Mouse (Mus musculus) myocyte (in vitro differentiated cells): ENCODE measurements at regions not wholly inside any gene's neighbourhood (a gene's known extent, or its start where the extent isn't known, plus 50 kb on each side); places are given as distances from the start of the nearest gene placed in this dataset.

Experiments used
- H3K27me3 ChIP-seq: one replicate; pipeline ENCODE4 v1.6.1; 2011; ENCODE audit not compliant: control insufficient read depth, insufficient read depth, insufficient read length
- H3K36me3 ChIP-seq: one replicate; pipeline ENCODE4 v1.6.1; 2011; ENCODE audit not compliant: control insufficient read depth, insufficient read depth
- H3K4me2 ChIP-seq: one replicate; pipeline ENCODE4 v1.6.1; 2011; ENCODE audit warnings: low read depth, control low read depth
- H3K4me3 ChIP-seq: one replicate; pipeline ENCODE4 v1.5.1; 2011; ENCODE audit warnings: mild to moderate bottlenecking, control low read depth, moderate library complexity
- H3K79me2 ChIP-seq: one replicate; pipeline ENCODE4 v1.6.1; 2011; ENCODE audit not compliant: control insufficient read depth, insufficient read depth
- H3ac ChIP-seq: one replicate; pipeline ENCODE4 v1.6.1; 2011; ENCODE audit not compliant: control insufficient read depth, insufficient read length
- CEBPB ChIP-seq: IDR thresholded peaks from 2 replicates; pipeline ENCODE4 v1.6.1; 2011; ENCODE audit warnings: mild to moderate bottlenecking, moderate library complexity; ENCODE audit not compliant: poor library complexity, insufficient read depth, severe bottlenecking
- E2F4 ChIP-seq: IDR thresholded peaks from one replicate; pipeline ENCODE4 v1.6.1; 2011; ENCODE audit warnings: mild to moderate bottlenecking, control low read depth, moderate library complexity; ENCODE audit not compliant: insufficient read depth
- MAX ChIP-seq: IDR thresholded peaks from one replicate; pipeline ENCODE4 v1.6.1; 2011; ENCODE audit warnings: low read depth, mild to moderate bottlenecking, control low read depth
- MYOD1 ChIP-seq, 3 experiments: IDR thresholded peaks; one replicate each; pipeline ENCODE4 v1.6.1; 2011; ENCODE audit warnings: control low read depth in 2 of 3, low read depth in 2 of 3, mild to moderate bottlenecking in 2 of 3, moderate library complexity in 1 of 3; ENCODE audit not compliant: insufficient read length in 2 of 3, control insufficient read depth in 1 of 3
- MYOG ChIP-seq, 3 experiments: IDR thresholded peaks; one replicate each; pipeline ENCODE4 v1.6.1; 2011; ENCODE audit warnings: control low read depth in 2 of 3, low read depth in 2 of 3, mild to moderate bottlenecking in 2 of 3; ENCODE audit not compliant: insufficient read length in 2 of 3, control insufficient read depth in 1 of 3, insufficient read depth in 1 of 3
- POLR2A ChIP-seq: IDR thresholded peaks from one replicate; pipeline ENCODE4 v1.6.1; 2011; ENCODE audit warnings: low read depth, mild to moderate bottlenecking, control low read depth, moderate library complexity; ENCODE audit not compliant: insufficient read length
- POLR2AphosphoS2 ChIP-seq: IDR thresholded peaks from one replicate; pipeline ENCODE4 v1.6.1; 2011; ENCODE audit warnings: low read depth, control low read depth; ENCODE audit not compliant: insufficient read length
- REST ChIP-seq: IDR thresholded peaks from one replicate; pipeline ENCODE4 v1.6.1; 2011; ENCODE audit warnings: mild to moderate bottlenecking, control low read depth, moderate library complexity; ENCODE audit not compliant: insufficient read depth, insufficient read length
- SRF ChIP-seq: IDR thresholded peaks from one replicate; pipeline ENCODE4 v1.6.1; 2011; ENCODE audit warnings: low read depth; ENCODE audit not compliant: control insufficient read depth, insufficient read length
- TCF12 ChIP-seq: IDR thresholded peaks from one replicate; pipeline ENCODE4 v1.6.1; 2011; ENCODE audit warnings: mild to moderate bottlenecking, control low read depth; ENCODE audit not compliant: poor library complexity, insufficient read depth, severe bottlenecking
- TCF3 ChIP-seq: IDR thresholded peaks from one replicate; pipeline ENCODE4 v1.6.1; 2011; ENCODE audit warnings: low read depth, control low read depth; ENCODE audit not compliant: insufficient read length
- USF1 ChIP-seq: IDR thresholded peaks from one replicate; pipeline ENCODE4 v1.6.1; 2011; ENCODE audit warnings: low read depth, mild to moderate bottlenecking, control low read depth, moderate library complexity

DNA sequence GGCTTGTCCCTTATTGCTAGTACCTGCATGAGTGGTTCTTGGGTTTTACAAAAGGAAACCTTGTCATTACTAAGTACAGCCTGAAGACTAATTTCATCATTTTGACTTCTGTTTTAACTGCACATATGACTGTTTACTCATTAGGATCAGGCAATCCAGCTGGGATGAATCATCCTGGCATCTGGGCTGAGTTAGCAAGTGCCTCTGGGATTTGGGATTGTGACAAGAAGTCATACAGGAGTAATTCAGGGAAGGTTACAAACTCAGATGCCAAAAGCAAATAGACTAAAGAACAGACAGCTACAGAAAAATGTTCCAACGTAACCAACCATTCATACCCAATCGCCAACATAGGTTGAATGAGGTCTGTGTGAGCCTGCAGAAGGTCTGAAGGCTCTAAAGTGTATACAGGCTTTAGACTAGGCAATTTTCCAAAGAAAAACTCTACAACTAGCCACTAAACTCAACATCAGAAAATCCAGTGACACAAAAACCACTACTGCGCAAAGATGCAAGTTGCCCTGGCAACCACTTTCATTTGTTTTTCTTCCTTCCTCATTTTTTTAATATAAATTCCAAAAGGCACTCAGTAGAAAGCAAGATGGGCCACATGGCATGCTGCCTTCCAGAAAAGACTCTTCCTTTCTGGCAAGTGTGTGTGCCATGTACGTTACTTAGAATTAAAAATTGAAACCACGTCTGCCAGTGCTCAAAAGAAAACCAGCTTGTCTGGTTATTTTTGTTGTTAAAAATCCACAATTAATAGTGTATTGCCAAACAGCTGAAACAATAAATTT is 433.4 kb downstream of the 9430069I07Rik start:
- no peak overlapping the region for H3K4me3 ChIP-seq
- no peaks in the 10 kb centered on the region for H3K79me2 ChIP-seq
- peak overlapping the region; percentile 73 for H3K4me2 ChIP-seq
- no peak overlapping the region for H3ac ChIP-seq
- H3K27me3 ChIP-seq, result no peaks in the 10 kb centered on the region
- no peaks in the 10 kb centered on the region for H3K36me3 ChIP-seq
- TF ChIP-seq MYOG (IDR thresholded peaks at IDR 0.05; ENCODE audit: control insufficient read depth in 1 of 3, insufficient read depth in 1 of 3, insufficient read length in 2 of 3, low read depth in 2 of 3), result no peak
- no peak for TF ChIP-seq TCF3
- peak; percentile 14 for TF ChIP-seq USF1
- TF ChIP-seq TCF12, result peak; percentile 76
- TF ChIP-seq MAX, result no peak
- TF ChIP-seq POLR2A, result no peak
- no peak for TF ChIP-seq MYOD1 (IDR thresholded peaks at IDR 0.05; ENCODE audit: control insufficient read depth in 1 of 3, insufficient read length in 2 of 3, low read depth in 2 of 3)
- no peak for TF ChIP-seq REST
- no peak for TF ChIP-seq SRF
- TF ChIP-seq CEBPB, result peak; percentile 77
- no peak for TF ChIP-seq POLR2AphosphoS2
- TF ChIP-seq E2F4, result no peak

DNA sequence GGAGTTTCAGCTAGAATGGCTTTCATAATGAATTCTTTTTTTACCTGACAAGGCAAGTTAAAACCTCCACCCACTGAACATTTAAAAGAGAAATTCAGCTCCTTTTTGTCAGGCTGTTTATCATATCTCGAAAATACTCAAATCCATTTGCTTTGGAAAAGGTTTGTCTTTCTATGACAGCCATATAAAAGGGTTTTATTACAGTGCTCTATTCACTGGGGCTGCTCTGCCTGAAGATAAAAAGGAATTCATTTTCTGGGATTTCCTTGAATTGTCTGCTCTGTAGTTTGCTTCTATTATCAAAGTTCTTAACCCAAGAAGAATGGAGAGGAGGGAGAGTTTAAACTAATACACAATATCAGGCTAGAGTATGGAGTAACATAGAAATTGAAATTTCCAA is 442.8 kb downstream of the 9430069I07Rik start:
- no peak overlapping the region for H3K4me3 ChIP-seq
- no peaks in the 10 kb centered on the region for H3K27me3 ChIP-seq
- no peak for TF ChIP-seq CEBPB
- no peak for TF ChIP-seq MYOG (IDR thresholded peaks at IDR 0.05; ENCODE audit: control insufficient read depth in 1 of 3, insufficient read depth in 1 of 3, insufficient read length in 2 of 3, low read depth in 2 of 3)
- no peak for TF ChIP-seq MAX
- no peak for TF ChIP-seq POLR2A
- no peak for TF ChIP-seq MYOD1 (IDR thresholded peaks at IDR 0.05; ENCODE audit: control insufficient read depth in 1 of 3, insufficient read length in 2 of 3, low read depth in 2 of 3)
- no peak for TF ChIP-seq POLR2AphosphoS2
- no peak for TF ChIP-seq E2F4
- TF ChIP-seq REST, result no peak
- TF ChIP-seq USF1, result no peak
- TF ChIP-seq TCF12, result no peak
- TF ChIP-seq SRF, result no peak
- no peak for TF ChIP-seq TCF3
- no peak overlapping the region for H3ac ChIP-seq
- H3K4me2 ChIP-seq, result no peak overlapping the region
- H3K79me2 ChIP-seq, result no peaks in the 10 kb centered on the region
- H3K36me3 ChIP-seq, result no peaks in the 10 kb centered on the region

DNA sequence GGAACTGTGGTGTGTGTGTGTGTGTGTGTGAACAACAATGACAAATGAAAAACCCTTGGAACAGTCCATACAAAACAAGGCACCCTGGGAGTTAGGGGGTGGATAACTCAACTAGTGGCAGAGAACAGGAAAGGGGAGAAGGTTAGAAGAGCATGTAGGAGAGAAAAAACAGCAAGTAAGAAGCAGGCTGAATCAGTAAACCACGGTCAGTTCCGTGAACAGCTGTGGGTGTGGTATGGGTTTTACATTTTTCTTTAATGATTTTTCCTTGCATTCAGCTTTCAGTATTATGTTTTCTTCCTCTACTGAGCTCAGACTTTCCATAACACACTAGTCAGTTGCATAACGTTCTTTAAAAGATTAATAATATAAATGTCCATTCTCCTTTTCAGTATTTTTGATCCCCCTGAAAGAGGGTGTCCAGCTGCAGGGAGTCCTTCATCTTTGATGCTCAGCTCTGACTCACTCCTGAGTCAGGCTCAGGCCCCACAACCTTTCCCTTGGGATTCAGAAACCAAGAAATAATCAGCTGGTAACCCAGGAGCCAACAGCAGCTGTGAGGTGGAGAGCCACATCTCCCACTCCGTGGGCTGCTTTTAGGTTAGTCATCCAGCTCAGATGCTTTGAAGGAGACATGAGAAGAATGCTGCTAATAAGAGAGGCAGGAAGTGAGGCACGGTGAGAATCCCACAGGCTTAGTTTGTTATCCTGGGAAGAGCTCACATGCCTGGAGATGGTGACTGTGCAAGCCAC is 450.8 kb downstream of the 9430069I07Rik start:
- H3K4me2 ChIP-seq, result peak overlapping the region; percentile 61
- H3K4me3 ChIP-seq, result no peak overlapping the region
- TF ChIP-seq POLR2AphosphoS2, result no peak
- TF ChIP-seq E2F4, result no peak
- TF ChIP-seq TCF3, result peak; percentile 69
- peak; percentile 97 for TF ChIP-seq TCF12
- no peak for TF ChIP-seq POLR2A
- peak; percentile 83 for TF ChIP-seq CEBPB
- TF ChIP-seq SRF, result no peak
- TF ChIP-seq MYOD1 (IDR thresholded peaks at IDR 0.05; ENCODE audit: control insufficient read depth in 1 of 3, insufficient read length in 2 of 3, low read depth in 2 of 3), result peak; percentile 73 to 97 (median 97)
- TF ChIP-seq USF1, result peak; percentile 39
- TF ChIP-seq MYOG (IDR thresholded peaks at IDR 0.05; ENCODE audit: control insufficient read depth in 1 of 3, insufficient read depth in 1 of 3, insufficient read length in 2 of 3, low read depth in 2 of 3), result peak; percentile 82 to 97 (median 94)
- no peak for TF ChIP-seq REST
- no peaks in the 10 kb centered on the region for H3K36me3 ChIP-seq
- no peak overlapping the region for H3ac ChIP-seq
- no peaks in the 10 kb centered on the region for H3K27me3 ChIP-seq
- no peaks in the 10 kb centered on the region for H3K79me2 ChIP-seq

DNA sequence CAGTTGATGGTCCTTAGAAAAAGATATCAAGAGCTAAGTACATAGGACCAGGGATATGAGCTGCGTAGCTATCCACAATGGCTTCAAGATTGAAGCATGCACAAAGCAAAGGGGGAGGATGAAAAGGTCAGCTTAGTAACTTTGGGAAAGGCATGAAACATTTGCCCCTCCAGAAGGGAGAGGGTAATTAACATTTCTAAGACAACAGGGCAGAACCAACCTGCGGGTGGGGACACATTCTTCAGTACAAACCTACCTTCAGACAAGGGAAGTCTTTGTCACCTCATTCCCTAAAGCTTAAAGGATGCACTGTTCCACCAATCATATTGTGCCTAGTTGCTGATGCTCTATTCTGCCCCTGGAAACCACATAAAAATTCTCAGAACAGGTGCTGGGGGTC is 461.6 kb downstream of the 9430069I07Rik start:
- H3K4me3 ChIP-seq, result no peak overlapping the region
- TF ChIP-seq MYOG (IDR thresholded peaks at IDR 0.05; ENCODE audit: control insufficient read depth in 1 of 3, insufficient read depth in 1 of 3, insufficient read length in 2 of 3, low read depth in 2 of 3), result no peak
- H3K36me3 ChIP-seq, result no peaks in the 10 kb centered on the region
- no peaks in the 10 kb centered on the region for H3K27me3 ChIP-seq
- H3K4me2 ChIP-seq, result no peak overlapping the region
- no peaks in the 10 kb centered on the region for H3K79me2 ChIP-seq
- no peak overlapping the region for H3ac ChIP-seq
